Mouse (Mus musculus): Measurements from ENCODE around the gene Gbgt1.

DNA sequence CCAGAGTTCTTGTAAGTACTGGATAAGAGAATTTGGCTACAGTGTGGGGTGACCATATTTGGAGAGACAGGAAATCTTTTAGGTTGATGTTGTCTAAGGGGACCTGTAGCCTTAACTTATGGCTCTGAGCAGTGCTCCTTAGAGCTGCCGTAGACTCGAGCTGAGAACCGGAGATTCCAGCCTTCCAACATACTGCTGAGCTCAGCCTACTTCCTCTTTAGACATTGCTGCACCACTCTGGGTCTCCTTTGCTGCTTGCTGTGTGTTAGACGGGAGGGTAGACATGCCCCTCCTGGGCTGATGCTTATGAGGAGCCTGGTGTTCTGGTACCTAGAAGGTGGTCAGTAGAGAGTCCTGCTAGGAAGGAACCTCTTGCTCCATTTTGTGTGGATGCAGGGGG lies 1.7 kb downstream of the Gbgt1 start:
- TF ChIP-seq CTCF (IDR thresholded peaks at IDR 0.05; ENCODE audit: insufficient read depth, low read length) (no peak), POLR2A (IDR thresholded peaks at IDR 0.05; ENCODE audit: borderline replicate concordance, extremely low read depth, low read depth, low read length) (no peak)

Measured in lung, adult 2 months (tissue).